Mouse (Mus musculus): ENCODE data around the gene Hoxb8.

DNA sequence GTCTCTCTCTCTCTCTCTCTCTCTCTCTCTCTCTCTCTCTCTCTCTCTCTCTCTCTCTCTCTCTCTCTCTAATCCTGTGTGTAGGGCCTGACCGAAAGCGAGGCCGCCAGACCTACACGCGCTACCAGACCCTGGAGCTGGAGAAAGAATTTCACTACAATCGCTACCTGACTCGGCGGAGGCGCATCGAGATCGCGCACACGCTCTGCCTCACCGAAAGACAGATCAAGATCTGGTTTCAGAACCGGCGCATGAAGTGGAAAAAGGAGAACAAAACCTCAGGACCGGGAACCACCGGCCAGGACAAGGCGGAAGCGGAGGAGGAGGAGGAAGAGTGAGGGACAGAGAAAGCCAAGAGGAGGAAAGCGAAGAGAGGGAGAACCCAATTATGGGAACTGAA, 7.6 kb downstream of the Hoxb8 start:
- TF ChIP-seq GATA1 (IDR thresholded peaks at IDR 0.05; ENCODE audit: low read length) (no peak), TAL1 (IDR thresholded peaks at IDR 0.05; ENCODE audit: low read length) (no peak)

Data from erythroblast, embryonic 14.5 days (primary cell).